Mouse (Mus musculus) ovary, adult 10 weeks (tissue): Measurements from ENCODE around the gene Gm9733. TPM values are rescaled to one million over a fixed set of nuclear protein-coding genes. Genes with fewer than 3 reads are reported as not detected.

ENCODE experiments used
- polyA plus RNA-seq: library from polyadenylated mRNA; stranded (reverse); fragments of 350-450 nt; fragmentation: Illumina TruSeq; extraction: RNeasy Lipid Tissue Mini Kit (QIAGEN cat#74804); gene quantifications from one replicate; pipeline ENCODE4 v1.2.3, GENCODE M21; 2014

Gene Gm9733
- not detected for polyA plus RNA-seq

DNA sequence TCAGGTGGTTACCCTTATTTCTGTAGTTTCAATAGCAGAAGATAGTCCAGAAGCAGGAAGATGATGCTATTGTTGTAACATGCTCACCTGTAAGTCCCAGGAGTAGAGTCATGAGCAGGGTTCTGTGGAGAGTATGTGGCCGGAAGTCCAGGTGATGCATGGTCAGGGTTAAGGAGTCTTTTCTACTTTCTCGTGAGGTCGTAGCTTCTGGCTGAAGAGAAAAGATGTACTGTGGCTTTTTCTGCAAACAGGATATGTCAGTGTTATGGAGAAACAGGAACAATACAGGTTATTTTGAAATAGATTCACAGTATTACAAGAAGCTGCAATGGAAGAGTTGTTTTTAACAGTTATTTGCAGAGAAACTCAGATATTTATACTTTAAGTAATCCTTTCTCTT lies at the start of gene Gm9733:
Gene Gm9733 (minus strand): TSS at position 240 of the 400 bp plus-strand sequence.

Other genes starting within 250 kb of the Gm9733 start
- 3.0 TPM for gene Sirpb1a, start 94.2 kb upstream of the Gm9733 start, polyA plus RNA-seq
- 0.86 TPM for gene Sirpb1b, start 242.8 kb upstream of the Gm9733 start, polyA plus RNA-seq